Mouse (Mus musculus) megakaryocyte, embryonic 14.5 days (primary cell): ENCODE results near the gene Fam19a5.

Experiments
- FLI1 ChIP-seq: IDR thresholded peaks from 2 replicates; pipeline ENCODE4 v1.6.1; 2012; ENCODE audit warnings: low read length, inconsistent platforms, mixed read lengths
- GATA1 ChIP-seq: IDR thresholded peaks from 3 replicates; pipeline ENCODE4 v1.6.1; 2012; ENCODE audit warnings: mixed read lengths, low read length, inconsistent platforms, borderline replicate concordance

DNA sequence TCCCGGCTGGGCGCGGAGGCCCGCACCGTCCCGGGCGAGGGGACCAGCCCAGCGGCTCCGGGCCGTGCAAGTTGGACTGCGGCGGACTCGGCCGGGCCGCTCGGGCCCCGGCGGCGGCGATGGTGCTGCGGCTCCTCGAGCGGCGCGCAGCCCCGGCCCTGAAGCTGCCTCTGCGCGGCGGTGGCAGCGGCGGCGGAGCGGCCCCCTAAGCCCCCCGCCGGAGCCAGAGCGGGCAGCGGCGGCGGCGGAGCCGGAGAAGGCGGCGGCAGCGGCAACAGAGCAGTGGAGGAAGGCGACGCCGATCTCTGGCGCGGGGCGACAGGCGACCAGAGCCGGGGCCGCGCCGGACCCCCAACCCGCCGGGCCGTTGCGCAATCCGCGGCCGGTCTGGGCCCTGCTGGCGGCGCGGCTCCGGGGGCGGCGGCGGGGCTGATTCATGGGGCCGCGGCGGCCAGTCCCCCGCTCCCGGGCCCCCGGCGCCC lies 80.6 kb downstream of the Fam19a5 start:
- no peak for TF ChIP-seq GATA1
- TF ChIP-seq FLI1, result no peak
